Mouse (Mus musculus): ENCODE measurements around the gene Dennd4c. TPM values are rescaled to one million over a fixed set of nuclear protein-coding genes. Genes with fewer than 3 reads are reported as not detected.

Dennd4c gene
- polyA plus RNA-seq, 1 experiment = 5.9 TPM

- TF ChIP-seq POLR2A (IDR thresholded peaks at IDR 0.05; ENCODE audit: extremely low read depth, insufficient read depth, low read length) = no peak
- no peak for TF ChIP-seq CTCF (IDR thresholded peaks at IDR 0.05; ENCODE audit: extremely low read depth, insufficient read depth, low read length)
- Histone ChIP-seq H3K4me3 (ENCODE audit: insufficient read depth, low read length) (no peak overlapping the region), H3K4me1 (ENCODE audit: control insufficient read depth, insufficient read depth, low read length) (no peaks in the 10 kb centered on the region), H3K27ac (ENCODE audit: insufficient read depth, low read length) (peak overlapping the region; percentile 54; the same call in 1 of the 2 replicates)
Measured at GRCm38 (mm10) chr4:86898791-86899474, 150.6 kb downstream of the Dennd4c start.

Other genes with a start within 250 kb of the Dennd4c start
- gene Saxo1, start 190.2 kb upstream of the Dennd4c start, polyA plus RNA-seq (2012; rRNA removed) = 0.06 and 0.11 TPM in 2 replicates
- 117 and 118 TPM in 2 replicates for gene Rraga, start 172.9 kb upstream of the Dennd4c start, polyA plus RNA-seq (2012; rRNA removed)
- 3.4 and 3.5 TPM in 2 replicates for gene Haus6, start 136.5 kb upstream of the Dennd4c start, polyA plus RNA-seq (2012; rRNA removed)
- 12.7 and 12.8 TPM in 2 replicates for gene Plin2, start 78.5 kb upstream of the Dennd4c start, polyA plus RNA-seq (2012; rRNA removed)
- 613 and 648 TPM in 2 replicates for gene Rps6, start 108.9 kb downstream of the Dennd4c start, polyA plus RNA-seq (2012; rRNA removed)
- 6.3 and 7.2 TPM in 2 replicates for gene Acer2, start 125.8 kb downstream of the Dennd4c start, polyA plus RNA-seq (2012; rRNA removed)

Data from cortical plate, adult 2 months (tissue).